In genomic region chr10:20164810-20165209, GRCm38 (mm10) we compare ENCODE assay signal across 28 mouse cellular contexts. TPM values are rescaled to one million over a fixed set of nuclear protein-coding genes. Genes with fewer than 3 reads are reported as not detected.
DNase-seq lines count a peak whose midpoint lies in the region; ATAC-seq and TF ChIP-seq lines count a peak whose summit lies in the region.
"Had no signal": no experiment of that assay in that cellular context is flagged by ENCODE, and none has a peak within 500 bp of the region (broad histone marks: within the 10 kb centered on the region; RNA-seq: fewer than 3 reads in every experiment).

No protein-coding gene starts in this region.

- no peak for TF ChIP-seq CTCF in liver, postnatal 0 days (IDR thresholded peaks at IDR 0.05; ENCODE audit: low read depth)
- no peak for TF ChIP-seq CTCF in intestine, postnatal 0 days (IDR thresholded peaks at IDR 0.05; ENCODE audit: low read depth)
- TF ChIP-seq CTCF in cerebellum, adult 2 months (IDR thresholded peaks at IDR 0.05; ENCODE audit: borderline replicate concordance, insufficient read depth, low read depth, low read length), result no peak

- no peak for ATAC-seq in intestine, embryonic 16.5 days
- no peak for ATAC-seq in intestine, embryonic 15.5 days
- ATAC-seq in liver, postnatal 0 days, result peak; percentile 21; the same call in 1 of the 2 replicates
- no peak for ATAC-seq in liver, embryonic 11.5 days (replicated peaks; ENCODE audit: low FRiP score)
- ATAC-seq in intestine, postnatal 0 days, result peak; percentile 58
- ATAC-seq: activated CD4-positive, CD25-positive, alpha-beta regulatory T cell, adult 4 months; CD4-positive, CD25-positive, alpha-beta regulatory T cell, adult 4 months; forebrain, embryonic 13.5 days; forebrain, embryonic 15.5 days; Patski had no signal

- H3K9me3 ChIP-seq in intestine, embryonic 16.5 days (ENCODE audit: control insufficient read depth, low read length), result no peaks in the 10 kb centered on the region
- H3K9me3 ChIP-seq in intestine, embryonic 15.5 days, result no peaks in the 10 kb centered on the region
- H3K9me3 ChIP-seq in liver, postnatal 0 days (ENCODE audit: low read length), result no peaks in the 10 kb centered on the region
- no peaks in the 10 kb centered on the region for H3K9me3 ChIP-seq in liver, embryonic 11.5 days (ENCODE audit: control insufficient read depth, low read length)
- H3K9me3 ChIP-seq in intestine, postnatal 0 days (ENCODE audit: control insufficient read depth), result no peaks in the 10 kb centered on the region
- H3K9me3 ChIP-seq: embryonic facial prominence, embryonic 13.5 days; embryonic facial prominence, embryonic 15.5 days; forebrain, embryonic 13.5 days; forebrain, embryonic 15.5 days; G1E had no signal

- no peak overlapping the region for H3K9ac ChIP-seq in intestine, embryonic 16.5 days (ENCODE audit: low read depth, low read length)
- H3K9ac ChIP-seq in intestine, embryonic 15.5 days, result no peak overlapping the region
- H3K9ac ChIP-seq in liver, postnatal 0 days (replicated peaks), result no peak overlapping the region
- H3K9ac ChIP-seq in liver, embryonic 11.5 days (ENCODE audit: low read depth, low read length), result no peak overlapping the region
- no peak overlapping the region for H3K9ac ChIP-seq in intestine, postnatal 0 days (ENCODE audit: low read depth, low read length)
- H3K9ac ChIP-seq: embryonic facial prominence, embryonic 13.5 days; embryonic facial prominence, embryonic 15.5 days; forebrain, embryonic 13.5 days; forebrain, embryonic 15.5 days had no signal

- no peak for TF ChIP-seq POLR2A in cerebellum, adult 2 months (IDR thresholded peaks at IDR 0.05; ENCODE audit: borderline replicate concordance, insufficient read depth, low read length)

- no peak for TF ChIP-seq EP300 in liver, postnatal 0 days (IDR thresholded peaks at IDR 0.05; ENCODE audit: low read depth)

- no peak overlapping the region for H3K4me3 ChIP-seq in intestine, embryonic 16.5 days (ENCODE audit: low read length)
- H3K4me3 ChIP-seq in intestine, embryonic 15.5 days (replicated peaks), result no peak overlapping the region
- H3K4me3 ChIP-seq in liver, postnatal 0 days (ENCODE audit: low read depth, low read length), result no peak overlapping the region
- H3K4me3 ChIP-seq in liver, embryonic 11.5 days (ENCODE audit: low read depth, low read length), result no peak overlapping the region
- no peak overlapping the region for H3K4me3 ChIP-seq in intestine, postnatal 0 days (ENCODE audit: low read depth, low read length)
- H3K4me3 ChIP-seq in cerebellum, adult 2 months (replicated peaks; ENCODE audit: insufficient read depth, low read depth, low read length), result no peak overlapping the region
- H3K4me3 ChIP-seq: embryonic facial prominence, embryonic 13.5 days; embryonic facial prominence, embryonic 15.5 days; erythroblast, embryonic 14.5 days; forebrain, embryonic 13.5 days; forebrain, embryonic 15.5 days had no signal

- WGBS in intestine, embryonic 16.5 days, result 75% methylated on average over 5 of the region's 5 CpGs
- WGBS in intestine, embryonic 15.5 days, result 76% methylated on average over 5 of the region's 5 CpGs
- 71% methylated on average over 5 of the region's 5 CpGs for WGBS in liver, postnatal 0 days (ENCODE audit: insufficient replicate concordance)
- WGBS in liver, embryonic 11.5 days, result 83% methylated on average over 5 of the region's 5 CpGs
- WGBS in intestine, postnatal 0 days, result 53% methylated on average over 5 of the region's 5 CpGs
- WGBS in cerebellum, adult 2 months, result 93% methylated on average over 5 of the region's 5 CpGs

- H3K36me3 ChIP-seq in intestine, embryonic 16.5 days (ENCODE audit: control insufficient read depth, insufficient read depth, low read length), result no peaks in the 10 kb centered on the region
- H3K36me3 ChIP-seq in intestine, embryonic 15.5 days, result no peaks in the 10 kb centered on the region
- no peaks in the 10 kb centered on the region for H3K36me3 ChIP-seq in liver, postnatal 0 days (replicated peaks; ENCODE audit: insufficient read depth, low read length)
- no peaks in the 10 kb centered on the region for H3K36me3 ChIP-seq in liver, embryonic 11.5 days (ENCODE audit: control insufficient read depth, insufficient read depth, low read length)
- no peaks in the 10 kb centered on the region for H3K36me3 ChIP-seq in intestine, postnatal 0 days (ENCODE audit: control insufficient read depth, insufficient read depth)
- H3K36me3 ChIP-seq: embryonic facial prominence, embryonic 13.5 days; embryonic facial prominence, embryonic 15.5 days; forebrain, embryonic 15.5 days; G1E had no signal

- DNase-seq in liver, postnatal 0 days, result no peak
- DNase-seq in liver, embryonic 11.5 days (ENCODE audit: low spot score), result no peak
- DNase-seq in fat pad, adult 2 months (ENCODE audit: extremely low read depth, low read depth, low spot score), result peak; percentile 75
- DNase-seq in cerebellum, adult 2 months, result no peak
- DNase-seq in right cerebral cortex, postnatal 14 days, result no peak
- DNase-seq: adrenal gland, adult 8-10 months; adrenal gland, postnatal 14 days; adrenal gland, postnatal 36 days; B cell, adult 2 months; cerebellum, adult 11-12 months; cerebellum, adult 8-10 months; cerebellum, adult 9-11 months; cerebellum, postnatal 14 days; cerebellum, postnatal 36 days; embryo, embryonic 11 days had no signal

- no peak overlapping the region for H3K4me2 ChIP-seq in intestine, embryonic 16.5 days (ENCODE audit: low read depth, low read length)
- no peak overlapping the region for H3K4me2 ChIP-seq in intestine, embryonic 15.5 days (replicated peaks)
- no peak overlapping the region for H3K4me2 ChIP-seq in liver, postnatal 0 days (ENCODE audit: low read depth, low read length)
- no peak overlapping the region for H3K4me2 ChIP-seq in liver, embryonic 11.5 days
- no peak overlapping the region for H3K4me2 ChIP-seq in intestine, postnatal 0 days (replicated peaks; ENCODE audit: low read depth)
- H3K4me2 ChIP-seq: embryonic facial prominence, embryonic 13.5 days; embryonic facial prominence, embryonic 15.5 days; forebrain, embryonic 13.5 days; forebrain, embryonic 15.5 days had no signal

- peak overlapping the region; percentile 61 for H3K27ac ChIP-seq in intestine, embryonic 16.5 days (ENCODE audit: low read length)
- no peak overlapping the region for H3K27ac ChIP-seq in intestine, embryonic 15.5 days
- H3K27ac ChIP-seq in liver, postnatal 0 days (ENCODE audit: low read depth), result no peak overlapping the region
- no peak overlapping the region for H3K27ac ChIP-seq in liver, embryonic 11.5 days (ENCODE audit: low read depth, low read length)
- H3K27ac ChIP-seq in intestine, postnatal 0 days (ENCODE audit: low read depth, low read length), result peak overlapping the region; percentile 87
- H3K27ac ChIP-seq in cerebellum, adult 2 months (ENCODE audit: insufficient read depth, low read length), result no peak overlapping the region
- H3K27ac ChIP-seq: embryonic facial prominence, embryonic 13.5 days; embryonic facial prominence, embryonic 15.5 days; forebrain, embryonic 13.5 days; forebrain, embryonic 15.5 days had no signal

- H3K4me1 ChIP-seq in intestine, embryonic 16.5 days (ENCODE audit: control insufficient read depth, insufficient read depth, low read length), result peaks cover 23% of the 10 kb centered on the region
- peaks cover 10% of the 10 kb centered on the region; the same call in 1 of the 2 replicates for H3K4me1 ChIP-seq in intestine, embryonic 15.5 days (replicated peaks)
- H3K4me1 ChIP-seq in liver, postnatal 0 days (ENCODE audit: insufficient read depth), result peaks cover 26% of the 10 kb centered on the region
- H3K4me1 ChIP-seq in liver, embryonic 11.5 days (replicated peaks; ENCODE audit: control insufficient read depth, insufficient read depth, low read length), result peaks cover 5% of the 10 kb centered on the region; the same call in 1 of the 2 replicates
- H3K4me1 ChIP-seq in intestine, postnatal 0 days (replicated peaks; ENCODE audit: control insufficient read depth, insufficient read depth, low read length), result peaks cover 9% of the 10 kb centered on the region; the same call in 1 of the 2 replicates
- H3K4me1 ChIP-seq in cerebellum, adult 2 months (ENCODE audit: control insufficient read depth, insufficient read depth, low read length), result no peaks in the 10 kb centered on the region
- H3K4me1 ChIP-seq: embryonic facial prominence, embryonic 13.5 days; forebrain, embryonic 15.5 days had no signal

- H3K27me3 ChIP-seq in intestine, embryonic 16.5 days (replicated peaks; ENCODE audit: control insufficient read depth, insufficient read depth, low read length), result no peaks in the 10 kb centered on the region
- H3K27me3 ChIP-seq in intestine, embryonic 15.5 days (replicated peaks), result no peaks in the 10 kb centered on the region
- H3K27me3 ChIP-seq in liver, postnatal 0 days (ENCODE audit: insufficient read depth, low read length), result no peaks in the 10 kb centered on the region
- H3K27me3 ChIP-seq in liver, embryonic 11.5 days (replicated peaks; ENCODE audit: control insufficient read depth, insufficient read depth, low read length), result no peaks in the 10 kb centered on the region
- no peaks in the 10 kb centered on the region for H3K27me3 ChIP-seq in intestine, postnatal 0 days (replicated peaks; ENCODE audit: control insufficient read depth, insufficient read depth, low read length)
- no peaks in the 10 kb centered on the region for H3K27me3 ChIP-seq in cerebellum, adult 2 months (ENCODE audit: control insufficient read depth, insufficient read depth, low read length)
- H3K27me3 ChIP-seq: CH12.LX; embryonic facial prominence, embryonic 13.5 days; embryonic facial prominence, embryonic 15.5 days; forebrain, embryonic 13.5 days; forebrain, embryonic 15.5 days; Patski had no signal

RNA-seq across cellular contexts. Expression of gene Map7, which starts 16.5 kb away (rescaled TPM):
- 44.7 and 50.3 TPM in 2 replicates for polyA plus RNA-seq in intestine, embryonic 16.5 days (2015; fragmentation: Nextera tagmentation; extraction: Ambion mirVana)
- 36.6 and 37.5 TPM in 2 replicates for polyA plus RNA-seq in intestine, embryonic 15.5 days (2015; fragmentation: Nextera tagmentation; extraction: Ambion mirVana)
- 6.1 and 6.8 TPM in 2 replicates for polyA plus RNA-seq in liver, postnatal 0 days (2015; fragmentation: Nextera tagmentation; extraction: Ambion mirVana)
- polyA plus RNA-seq in liver, embryonic 11.5 days (2014; fragmentation: Nextera tagmentation; extraction: Ambion mirVana), result 6.4 and 7.2 TPM in 2 replicates
- polyA plus RNA-seq in intestine, postnatal 0 days (2015; fragmentation: Nextera tagmentation; extraction: Ambion mirVana), result 47.0 and 55.7 TPM in 2 replicates
- polyA plus RNA-seq in cerebellum, adult 2 months (2012; rRNA removed), result 82.6 and 88.4 TPM in 2 replicates

Comparison
In these comparisons a context has a peak if more than half of its experiments do, and no peak if none do; other contexts are left out.
1. ATAC-seq: peak in liver, postnatal 0 days (single experiment) and intestine, postnatal 0 days (single experiment); none in intestine, embryonic 16.5 days (single experiment), intestine, embryonic 15.5 days (single experiment) and liver, embryonic 11.5 days (single experiment).
2. H3K27ac ChIP-seq: peak in intestine, embryonic 16.5 days (single experiment) and intestine, postnatal 0 days (single experiment); none in intestine, embryonic 15.5 days (single experiment), liver, postnatal 0 days (single experiment), liver, embryonic 11.5 days (single experiment) and cerebellum, adult 2 months (single experiment).